In genomic region chr10:62311464-62311863, GRCm38 (mm10) we compare ENCODE assay signal across 8 mouse cellular contexts. TPM values are rescaled to one million over a fixed set of nuclear protein-coding genes. Genes with fewer than 3 reads are reported as not detected.
A peak's percentile ranks its signal among the peaks of the same experiment; 100 is the strongest.
DNase-seq lines count a peak whose midpoint lies in the region; ATAC-seq and TF ChIP-seq lines count a peak whose summit lies in the region.

No protein-coding gene starts in this region.

- peaks cover 70% of the 10 kb centered on the region for H3K36me3 ChIP-seq in heart, embryonic 12.5 days
- peaks cover 94% of the 10 kb centered on the region for H3K36me3 ChIP-seq in megakaryocyte, embryonic 14.5 days (replicated peaks; ENCODE audit: low read length)

- H3K4me2 ChIP-seq in heart, embryonic 12.5 days: no peak overlapping the region

- no peak for ATAC-seq in heart, embryonic 12.5 days (ENCODE audit: insufficient number of reproducible peaks, low FRiP score)

- no peak overlapping the region; the same call in 1 of the 2 replicates for H3K9ac ChIP-seq in heart, embryonic 12.5 days

- intact Hi-C loops in left cerebral cortex, postnatal 36 days (cut with DNase I): no loop called here
- intact Hi-C loops in left cerebral cortex, postnatal 4 days (cut with DNase I): no loop called here

- peak; percentile 50 for DNase-seq in retina, postnatal 1 day
- no peak for DNase-seq in retina, embryonic 14.5 days (ENCODE audit: low spot score)
- peak; percentile 76 for DNase-seq in brain, embryonic 14.5 days (ENCODE audit: low read depth)
- DNase-seq in kidney, postnatal 36 days: peak; percentile 80 to 83
- DNase-seq in left cerebral cortex, postnatal 36 days (ENCODE audit: low spot score in 2 of 2): no peak
- DNase-seq in left cerebral cortex, postnatal 4 days: no peak

- no peak overlapping the region for H3K4me3 ChIP-seq in heart, embryonic 12.5 days
- peak overlapping the region; percentile 48 for H3K4me3 ChIP-seq in megakaryocyte, embryonic 14.5 days (replicated peaks)

- peak overlapping the region; percentile 37; the same call in 1 of the 2 replicates for H3K27ac ChIP-seq in heart, embryonic 12.5 days (ENCODE audit: poor library complexity, severe bottlenecking)

- WGBS in heart, embryonic 12.5 days: 61% methylated on average over 6 of the region's 6 CpGs

- H3K4me1 ChIP-seq in heart, embryonic 12.5 days (replicated peaks): peaks cover 56% of the 10 kb centered on the region
- peaks cover 73% of the 10 kb centered on the region for H3K4me1 ChIP-seq in megakaryocyte, embryonic 14.5 days

- no peak for TF ChIP-seq CTCF in brain, embryonic 14.5 days (IDR thresholded peaks at IDR 0.05; ENCODE audit: borderline replicate concordance, extremely low read depth, insufficient read depth, insufficient read length)

- no peaks in the 10 kb centered on the region for H3K27me3 ChIP-seq in heart, embryonic 12.5 days (replicated peaks)
- H3K27me3 ChIP-seq in megakaryocyte, embryonic 14.5 days (replicated peaks): no peaks in the 10 kb centered on the region

- H3K9me3 ChIP-seq in heart, embryonic 12.5 days (replicated peaks): no peaks in the 10 kb centered on the region
- H3K9me3 ChIP-seq in megakaryocyte, embryonic 14.5 days: peaks cover 7% of the 10 kb centered on the region

- TF ChIP-seq POLR2A in brain, embryonic 14.5 days (IDR thresholded peaks at IDR 0.05; ENCODE audit: borderline replicate concordance, extremely low read depth, insufficient read depth, insufficient read length, poor library complexity, severe bottlenecking): no peak

RNA-seq across cellular contexts. Expression of gene Tacr2, which starts 59.2 kb away (rescaled TPM):
- polyA plus RNA-seq in brain, embryonic 14.5 days (2012; rRNA removed): not detected in 2 replicates
- not detected in 2 replicates for polyA plus RNA-seq in heart, embryonic 12.5 days (2016; fragmentation: Nextera tagmentation; extraction: Ambion mirVana)
- not detected in 2 replicates for polyA plus RNA-seq in megakaryocyte, embryonic 14.5 days (2012; ENCODE audit: insufficient read depth, low replicate concordance)
- under 1 TPM; 0.32 to 0.34 TPM for total RNA-seq in left cerebral cortex, postnatal 36 days (2021)
- total RNA-seq in left cerebral cortex, postnatal 4 days (2021): not detected

Comparison
In these comparisons a context has a peak if more than half of its experiments do, and no peak if none do; other contexts are left out.
1. DNase-seq: peak in retina, postnatal 1 day (single experiment), brain, embryonic 14.5 days (single experiment) and kidney, postnatal 36 days (2 of 2); none in retina, embryonic 14.5 days (single experiment), left cerebral cortex, postnatal 36 days (0 of 2) and left cerebral cortex, postnatal 4 days (single experiment).